Mouse (Mus musculus) neural tube, embryonic 14.5 days (tissue): ENCODE data around the gene Tenm4. TPM values are rescaled to one million over a fixed set of nuclear protein-coding genes. Genes with fewer than 3 reads are reported as not detected.

Experiments
- ATAC-seq: fragments of 200-750 bp; cut with Nextera tagmentation; 2 replicates; pipeline ENCODE4 v1.8.0; 2017; ENCODE audit warnings: low read depth, mild to moderate bottlenecking, moderate TSS enrichment, moderate library complexity
- H3K27ac ChIP-seq: fragments of 300-500 bp; sonication (generic); 2 replicates; pipeline ENCODE4 v1.5.1; 2014; ENCODE audit warnings: low read depth, mild to moderate bottlenecking, control low read depth, low read length, moderate library complexity, mixed read lengths
- H3K27me3 ChIP-seq: fragments of 300-500 bp; sonication (generic); 2 replicates; pipeline ENCODE4 v1.6.1; 2014; ENCODE audit warnings: low read length; ENCODE audit not compliant: control insufficient read depth, insufficient read depth
- H3K36me3 ChIP-seq: fragments of 300-500 bp; sonication (generic); 2 replicates; pipeline ENCODE4 v1.6.1; 2014; ENCODE audit warnings: low read length, mixed read lengths; ENCODE audit not compliant: control insufficient read depth, insufficient read depth
- H3K4me1 ChIP-seq: fragments of 300-500 bp; sonication (generic); 2 replicates; pipeline ENCODE4 v1.6.1; 2014; ENCODE audit warnings: low read length; ENCODE audit not compliant: control insufficient read depth, insufficient read depth
- H3K4me2 ChIP-seq: fragments of 300-500 bp; sonication (generic); 2 replicates; pipeline ENCODE4 v1.6.1; 2014; ENCODE audit warnings: mild to moderate bottlenecking, low read depth, low read length, control low read depth
- H3K4me3 ChIP-seq: fragments of 300-500 bp; sonication (generic); 2 replicates; pipeline ENCODE4 v1.5.1; 2014; ENCODE audit warnings: low read depth, low read length, control low read depth, mixed read lengths
- H3K9ac ChIP-seq: fragments of 300-500 bp; sonication (generic); replicated peaks from 2 replicates; pipeline ENCODE4 v1.6.1; 2014; ENCODE audit warnings: low read depth, mild to moderate bottlenecking, control low read depth, low read length, mixed read lengths
- H3K9me3 ChIP-seq: fragments of 300-500 bp; sonication (generic); 2 replicates; pipeline ENCODE4 v1.6.1; 2016; ENCODE audit warnings: low read length; ENCODE audit not compliant: control insufficient read depth
- WGBS: fragments of 180-500 bp; shearing (Covaris S2); extraction: QIAGEN DNeasy Blood & Tissue Kit; methylation state at CpG from one replicate; pipeline ENCODE4 v1.1.7; 2014; 5-methylcytosine and 5-hydroxymethylcytosine counted together
- polyA plus RNA-seq: library from polyadenylated mRNA; unstranded; fragments of >200 nt; fragmentation: Nextera tagmentation; extraction: Ambion mirVana; gene quantifications from 2 replicates; pipeline ENCODE4 v1.2.1, GENCODE M21; 2014

Gene Tenm4
- polyA plus RNA-seq, 1 experiment from 2014 or later, result 54.8 TPM

GRCm38 (mm10) chr7:96751236-96751635 lies 580.2 kb downstream of the Tenm4 start:
- Histone ChIP-seq H3K27ac (no peak overlapping the region), H3K4me1 (0 out of 2 replicates have a peak, but pooled peaks cover 1% of the 10 kb centered on the region), H3K4me3 (no peak overlapping the region), H3K36me3 (no peaks in the 10 kb centered on the region), H3K9me3 (no peaks in the 10 kb centered on the region), H3K9ac (no peak overlapping the region), H3K27me3 (no peaks in the 10 kb centered on the region), H3K4me2 (no peak overlapping the region)
- no peak for ATAC-seq
- 90% methylated on average over 2 of the region's 2 CpGs for WGBS

GRCm38 (mm10) chr7:96752776-96753175 lies 581.7 kb downstream of the Tenm4 start:
- no peak overlapping the region for H3K9ac ChIP-seq
- no peak overlapping the region for H3K4me3 ChIP-seq
- H3K36me3 ChIP-seq, result no peaks in the 10 kb centered on the region
- H3K27me3 ChIP-seq, result no peaks in the 10 kb centered on the region
- 93% methylated on average over 2 of the region's 2 CpGs for WGBS
- H3K9me3 ChIP-seq, result no peaks in the 10 kb centered on the region
- ATAC-seq, result no peak
- H3K4me1 ChIP-seq, result peaks cover 5% of the 10 kb centered on the region; the same call in 1 of the 2 replicates
- H3K4me2 ChIP-seq, result no peak overlapping the region
- no peak overlapping the region for H3K27ac ChIP-seq

DNA sequence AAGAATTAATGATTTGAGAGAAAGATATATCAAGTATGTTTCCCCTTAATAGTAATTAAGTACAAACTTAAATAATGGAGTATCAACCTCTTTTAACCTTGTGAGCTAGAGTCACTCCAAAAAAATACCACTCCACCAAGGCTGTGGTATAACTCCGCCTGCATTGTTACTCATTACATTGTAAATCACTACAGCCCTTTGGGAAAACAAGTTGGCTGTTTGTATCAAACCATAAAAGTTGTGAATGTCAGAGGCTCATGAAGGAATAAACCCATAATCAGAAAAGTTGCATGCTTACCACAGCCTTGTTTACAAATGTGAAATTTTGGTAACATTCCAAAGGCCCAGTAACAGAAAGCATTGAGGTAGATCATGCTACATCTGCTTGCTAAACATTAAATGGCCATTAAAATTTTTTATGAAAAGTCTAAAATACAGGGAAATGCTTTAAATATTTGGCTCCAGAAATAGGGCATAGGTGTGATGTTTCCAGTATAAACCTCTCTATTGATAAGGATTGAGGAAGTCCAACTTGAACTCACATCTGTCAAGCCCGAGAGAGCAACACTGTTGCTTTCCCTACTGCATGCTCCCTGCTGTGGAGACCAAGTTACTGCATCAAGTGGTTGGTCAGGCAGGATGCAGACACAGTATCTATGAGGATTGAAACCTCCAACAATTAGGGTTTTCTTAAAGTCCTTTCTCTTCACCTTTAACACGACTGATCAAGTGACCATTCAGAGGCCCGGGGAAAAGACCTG lies 582.5 kb downstream of the Tenm4 start:
- Histone ChIP-seq H3K9ac (no peak overlapping the region), H3K4me1 (peaks cover 5% of the 10 kb centered on the region; the same call in 1 of the 2 replicates), H3K4me2 (no peak overlapping the region), H3K27me3 (no peaks in the 10 kb centered on the region), H3K27ac (no peak overlapping the region), H3K9me3 (no peaks in the 10 kb centered on the region), H3K36me3 (no peaks in the 10 kb centered on the region), H3K4me3 (no peak overlapping the region)
- 61% methylated on average over 4 of the region's 4 CpGs for WGBS
- ATAC-seq, result no peak

DNA sequence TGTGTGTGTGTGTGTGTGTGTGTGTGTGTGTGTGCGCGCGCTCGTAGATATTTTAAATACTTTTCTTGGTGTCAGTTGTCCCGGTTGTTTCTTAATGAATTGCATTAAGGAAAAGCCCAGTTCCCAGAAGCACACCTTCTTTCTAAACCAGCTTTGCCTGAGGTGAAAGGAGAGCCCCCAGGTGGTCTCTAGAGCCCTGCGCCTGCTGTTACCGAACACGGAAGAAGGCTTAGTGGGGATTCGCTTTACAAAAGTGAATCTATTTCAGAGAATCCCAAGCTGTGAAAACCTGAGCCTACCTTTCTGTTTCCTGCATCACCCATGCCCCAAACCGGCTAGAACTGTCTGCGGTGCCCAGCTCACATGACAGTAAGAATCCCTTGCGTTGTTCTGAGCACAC lies 583.1 kb downstream of the Tenm4 start:
- no peaks in the 10 kb centered on the region for H3K36me3 ChIP-seq
- no peaks in the 10 kb centered on the region for H3K9me3 ChIP-seq
- H3K4me1 ChIP-seq, result peaks cover 5% of the 10 kb centered on the region; the same call in 1 of the 2 replicates
- H3K9ac ChIP-seq, result no peak overlapping the region
- H3K27ac ChIP-seq, result no peak overlapping the region
- ATAC-seq, result no peak
- no peak overlapping the region for H3K4me3 ChIP-seq
- 61% methylated on average over 12 of the region's 12 CpGs for WGBS
- no peaks in the 10 kb centered on the region for H3K27me3 ChIP-seq
- H3K4me2 ChIP-seq, result no peak overlapping the region

DNA sequence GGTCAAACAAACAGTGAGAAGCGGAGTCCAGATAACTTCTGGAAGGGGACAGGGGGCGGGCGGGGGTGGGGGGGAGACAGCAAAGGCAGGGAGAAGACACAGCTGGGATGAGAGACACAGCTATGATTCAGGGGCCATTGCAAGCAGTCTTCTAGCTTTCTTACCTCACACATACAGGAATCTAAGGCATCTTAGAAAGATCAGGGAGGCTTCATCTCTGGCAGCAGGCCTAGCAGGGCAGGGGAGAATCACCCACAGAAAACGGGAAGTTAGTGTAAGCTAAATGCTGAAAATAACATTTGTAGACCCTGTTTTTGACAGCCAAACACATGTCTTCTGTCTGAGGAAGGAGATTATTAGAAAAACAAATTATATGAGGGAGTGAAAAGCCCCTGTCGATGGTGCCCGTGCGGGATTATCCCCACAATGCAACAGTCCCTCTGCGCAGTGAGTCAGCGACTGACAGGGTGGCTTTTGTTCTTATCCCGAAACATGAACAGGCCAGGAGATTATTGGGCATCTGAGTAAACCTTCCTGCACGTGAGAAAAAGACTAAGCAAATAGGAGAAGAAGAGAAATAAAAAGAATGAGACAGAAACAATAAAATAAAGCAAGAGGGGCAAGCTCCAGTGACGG lies 584.5 kb downstream of the Tenm4 start:
- Histone ChIP-seq H3K4me1 (peaks cover 5% of the 10 kb centered on the region; the same call in 1 of the 2 replicates), H3K4me3 (no peak overlapping the region), H3K27me3 (no peaks in the 10 kb centered on the region), H3K4me2 (no peak overlapping the region), H3K9ac (no peak overlapping the region), H3K9me3 (no peaks in the 10 kb centered on the region), H3K36me3 (no peaks in the 10 kb centered on the region), H3K27ac (no peak overlapping the region)
- 75% methylated on average over 12 of the region's 12 CpGs for WGBS
- ATAC-seq, result no peak

DNA sequence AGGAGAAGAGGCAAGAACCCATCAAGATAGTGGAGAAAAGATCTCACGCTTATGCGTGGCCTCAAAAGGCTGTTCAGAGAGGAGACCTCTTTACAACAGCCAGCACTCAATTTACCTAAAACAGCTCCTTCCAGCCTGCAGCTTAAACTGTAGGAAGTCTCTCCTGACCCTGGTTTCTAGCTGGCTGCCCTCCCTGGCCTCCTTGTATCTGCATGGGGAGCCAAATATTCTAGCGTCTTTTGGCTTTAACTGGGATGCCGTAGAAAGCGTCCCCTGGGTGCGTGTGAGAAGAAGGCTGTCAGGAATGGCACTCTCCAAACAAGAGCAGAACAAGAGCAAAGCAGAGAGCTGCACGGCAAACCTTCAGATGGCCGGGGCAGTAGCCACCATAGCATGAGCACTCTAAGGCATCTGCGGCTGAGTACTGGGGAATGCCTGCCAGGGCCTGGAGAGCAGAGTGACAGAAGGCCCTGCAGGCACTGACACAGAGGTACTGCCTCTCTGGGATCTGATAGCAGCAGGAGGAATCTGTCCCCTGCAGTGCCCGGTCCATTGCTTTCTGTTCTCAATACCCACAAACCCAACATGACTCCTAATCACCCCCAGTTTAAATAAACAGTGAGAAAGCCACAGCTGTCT lies 585.2 kb downstream of the Tenm4 start:
- no peaks in the 10 kb centered on the region for H3K36me3 ChIP-seq
- H3K27ac ChIP-seq, result no peak overlapping the region
- no peak overlapping the region for H3K4me2 ChIP-seq
- no peak overlapping the region for H3K4me3 ChIP-seq
- ATAC-seq, result no peak; the same call in 1 of the 2 replicates
- peaks cover 5% of the 10 kb centered on the region; the same call in 1 of the 2 replicates for H3K4me1 ChIP-seq
- no peaks in the 10 kb centered on the region for H3K27me3 ChIP-seq
- H3K9ac ChIP-seq, result no peak overlapping the region
- H3K9me3 ChIP-seq, result no peaks in the 10 kb centered on the region
- 59% methylated on average over 10 of the region's 10 CpGs for WGBS

DNA sequence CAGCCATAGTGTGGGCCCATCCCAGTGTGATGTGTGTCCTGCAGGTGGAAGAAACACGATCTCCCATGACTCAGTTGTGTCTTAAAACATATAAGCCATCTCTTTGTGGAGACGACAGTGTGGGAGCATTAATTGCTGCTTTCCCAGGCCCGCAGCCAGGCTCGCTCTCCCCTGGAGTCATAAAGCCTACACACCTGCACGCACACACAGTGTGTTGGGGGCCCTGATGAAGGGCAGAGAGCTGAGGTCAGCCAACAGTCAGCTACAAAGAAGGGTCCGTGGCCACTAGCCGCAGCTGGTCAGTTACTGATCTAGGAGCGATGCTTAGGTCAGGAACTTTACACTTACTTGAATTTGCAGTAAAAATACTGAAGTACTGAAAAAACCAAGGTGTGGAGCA lies 586.0 kb downstream of the Tenm4 start:
- no peaks in the 10 kb centered on the region for H3K27me3 ChIP-seq
- H3K4me1 ChIP-seq, result peaks cover 5% of the 10 kb centered on the region; the same call in 1 of the 2 replicates
- H3K4me3 ChIP-seq, result no peak overlapping the region
- no peaks in the 10 kb centered on the region for H3K36me3 ChIP-seq
- H3K9me3 ChIP-seq, result no peaks in the 10 kb centered on the region
- no peak for ATAC-seq
- 68% methylated on average over 8 of the region's 8 CpGs for WGBS
- H3K4me2 ChIP-seq, result no peak overlapping the region
- no peak overlapping the region for H3K9ac ChIP-seq
- H3K27ac ChIP-seq, result no peak overlapping the region

DNA sequence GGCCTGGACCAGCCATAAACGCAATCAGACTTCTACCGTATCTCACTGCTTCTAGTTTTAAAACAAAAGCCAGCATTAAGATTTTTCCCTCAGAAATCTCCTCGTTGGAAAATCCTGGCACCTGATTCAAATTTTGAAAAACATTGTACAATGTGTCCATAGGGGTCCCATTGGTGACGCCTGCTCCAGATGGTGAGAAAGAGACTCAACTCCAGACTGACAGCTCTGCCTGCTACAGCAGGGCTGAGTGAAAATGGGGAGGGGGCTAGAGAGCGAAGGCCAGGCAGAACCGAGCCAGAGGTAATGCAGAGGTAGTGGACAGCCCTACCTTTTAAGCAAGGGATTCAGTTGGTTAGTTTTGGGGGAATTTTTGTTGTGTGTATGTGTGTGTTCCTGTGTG lies 589.2 kb downstream of the Tenm4 start:
- 73% methylated on average over 6 of the region's 6 CpGs for WGBS
- Histone ChIP-seq H3K4me2 (no peak overlapping the region), H3K9me3 (no peaks in the 10 kb centered on the region), H3K36me3 (no peaks in the 10 kb centered on the region), H3K4me1 (peaks cover 5% of the 10 kb centered on the region; the same call in 1 of the 2 replicates), H3K4me3 (no peak overlapping the region), H3K27ac (no peak overlapping the region), H3K27me3 (no peaks in the 10 kb centered on the region), H3K9ac (no peak overlapping the region)
- no peak for ATAC-seq

DNA sequence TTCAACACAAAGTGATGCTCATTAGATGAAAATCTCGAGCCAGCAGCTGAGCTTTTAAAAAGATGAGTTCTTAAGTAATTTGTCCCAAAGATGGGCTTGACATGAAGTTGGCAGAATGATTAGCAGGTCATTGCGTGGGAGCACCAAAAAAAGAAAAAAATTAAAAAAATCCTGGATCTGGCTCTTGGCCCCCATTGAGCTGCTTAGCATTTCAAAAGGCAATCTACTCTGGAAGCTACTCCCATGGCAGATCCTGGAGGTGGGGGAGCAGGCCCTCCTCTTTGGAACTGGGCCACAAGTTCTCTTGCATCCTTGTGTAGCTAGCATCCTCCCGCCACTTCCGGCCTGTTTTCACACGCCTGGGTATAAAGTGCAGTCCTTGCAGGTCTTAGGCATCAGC lies 590.1 kb downstream of the Tenm4 start:
- no peaks in the 10 kb centered on the region for H3K27me3 ChIP-seq
- ATAC-seq, result no peak
- no peak overlapping the region for H3K4me3 ChIP-seq
- H3K9me3 ChIP-seq, result no peaks in the 10 kb centered on the region
- no peak overlapping the region for H3K27ac ChIP-seq
- no peaks in the 10 kb centered on the region for H3K36me3 ChIP-seq
- no peak overlapping the region for H3K4me2 ChIP-seq
- no peak overlapping the region for H3K9ac ChIP-seq
- peaks cover 4% of the 10 kb centered on the region; the same call in 1 of the 2 replicates for H3K4me1 ChIP-seq
- 63% methylated on average over 5 of the region's 5 CpGs for WGBS
